Mouse (Mus musculus): ENCODE measurements at regions not wholly inside any gene's neighbourhood (a gene's known extent, or its start where the extent isn't known, plus 50 kb on each side); places are given as distances from the start of the nearest gene placed in this dataset.

- no peak overlapping the region for H3K4me3 ChIP-seq
- H3K27ac ChIP-seq (replicated peaks): no peak overlapping the region
- H3K9me3 ChIP-seq: no peaks in the 10 kb centered on the region
- WGBS: 64% methylated on average over 1 of the region's 1 CpGs
- H3K4me1 ChIP-seq: no peaks in the 10 kb centered on the region
- H3K27me3 ChIP-seq: no peaks in the 10 kb centered on the region
- no peaks in the 10 kb centered on the region for H3K36me3 ChIP-seq
- no peak for ATAC-seq (replicated peaks)
- no peak overlapping the region for H3K4me2 ChIP-seq (replicated peaks)
- H3K9ac ChIP-seq (replicated peaks): no peak overlapping the region
Observed at GRCm38 (mm10) chr8:128239783-128240182, 118.6 kb upstream of the Nrp1 start.

DNA sequence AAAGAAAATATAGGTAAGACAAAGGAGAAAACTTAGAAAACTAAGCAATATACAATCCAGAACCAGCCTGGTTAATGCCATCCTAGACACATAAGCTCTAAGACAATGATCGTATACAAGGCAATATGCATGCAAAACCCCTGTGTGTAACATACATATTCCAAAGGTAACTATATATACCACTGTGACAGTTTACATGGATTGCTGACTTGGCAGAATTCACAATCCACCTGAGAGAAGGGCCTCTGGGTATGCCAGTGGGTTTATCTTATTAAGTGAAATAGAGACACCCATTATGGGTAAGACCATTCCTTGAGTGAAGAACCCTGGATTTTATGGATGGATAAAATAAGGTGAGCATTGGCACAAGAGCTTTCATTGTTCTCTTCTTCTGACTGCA is 117.2 kb upstream of the Nrp1 start:
- no peak for ATAC-seq (replicated peaks)

GRCm38 (mm10) chr8:128242465-128243251 is 115.7 kb upstream of the Nrp1 start:
- H3K9ac ChIP-seq (replicated peaks): no peak overlapping the region
- no peaks in the 10 kb centered on the region for H3K27me3 ChIP-seq
- H3K4me2 ChIP-seq (replicated peaks): no peak overlapping the region
- WGBS: 95% methylated on average over 3 of the region's 3 CpGs
- ATAC-seq (replicated peaks): no peak
- H3K4me3 ChIP-seq: no peak overlapping the region
- no peak overlapping the region for H3K27ac ChIP-seq (replicated peaks)
- H3K9me3 ChIP-seq: no peaks in the 10 kb centered on the region
- H3K4me1 ChIP-seq: no peaks in the 10 kb centered on the region
- no peaks in the 10 kb centered on the region for H3K36me3 ChIP-seq

More for the DNA sequence above, 117.2 kb upstream of the Nrp1 start:
- Histone ChIP-seq H3K4me3 (no peak overlapping the region), H3K9me3 (no peaks in the 10 kb centered on the region), H3K36me3 (no peaks in the 10 kb centered on the region), H3K9ac (replicated peaks) (no peak overlapping the region), H3K27me3 (no peaks in the 10 kb centered on the region), H3K4me1 (no peaks in the 10 kb centered on the region), H3K27ac (replicated peaks) (no peak overlapping the region), H3K4me2 (replicated peaks) (no peak overlapping the region)
- 96% methylated on average over 1 of the region's 1 CpGs for whole genome bisulfite sequencing

- H3K36me3 ChIP-seq: no peaks in the 10 kb centered on the region
- no peaks in the 10 kb centered on the region for H3K9me3 ChIP-seq
- H3K4me3 ChIP-seq: no peak overlapping the region
- H3K4me2 ChIP-seq (replicated peaks): no peak overlapping the region
- no peaks in the 10 kb centered on the region for H3K4me1 ChIP-seq
- no peak for ATAC-seq (replicated peaks)
- H3K9ac ChIP-seq (replicated peaks): no peak overlapping the region
- no peaks in the 10 kb centered on the region for H3K27me3 ChIP-seq
- H3K27ac ChIP-seq (replicated peaks): no peak overlapping the region
- WGBS: 77% methylated on average over 2 of the region's 2 CpGs
Observed at GRCm38 (mm10) chr8:128251723-128252122, 106.7 kb upstream of the Nrp1 start.

DNA sequence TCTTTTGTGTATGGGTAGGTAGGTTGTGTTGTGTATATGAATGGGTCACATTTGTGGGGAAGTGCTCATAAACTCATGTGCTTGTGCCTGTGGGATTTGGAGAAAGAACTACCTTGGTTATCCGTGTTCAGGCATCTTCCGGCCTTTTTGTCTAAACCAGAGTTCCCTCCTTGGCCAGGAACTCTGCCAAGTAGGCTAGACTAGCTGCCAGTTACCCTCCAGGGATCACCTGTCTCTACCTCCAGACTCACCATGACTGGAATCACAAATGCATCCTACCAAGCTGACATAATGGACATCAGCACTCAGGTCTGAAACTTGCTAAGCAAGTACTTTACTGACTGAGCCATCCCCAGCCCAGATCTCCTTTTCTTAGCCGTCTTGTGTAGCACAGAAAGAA is 97.6 kb upstream of the Nrp1 start:
- H3K4me1 ChIP-seq: peaks cover 10% of the 10 kb centered on the region
- H3K4me3 ChIP-seq: no peak overlapping the region
- 73% methylated on average over 3 of the region's 3 CpGs for WGBS
- H3K9ac ChIP-seq (replicated peaks): no peak overlapping the region
- no peaks in the 10 kb centered on the region for H3K27me3 ChIP-seq
- ATAC-seq (replicated peaks): no peak
- H3K9me3 ChIP-seq: no peaks in the 10 kb centered on the region
- no peaks in the 10 kb centered on the region for H3K36me3 ChIP-seq
- no peak overlapping the region for H3K27ac ChIP-seq (replicated peaks)
- no peak overlapping the region for H3K4me2 ChIP-seq (replicated peaks)

- Histone ChIP-seq H3K27me3 (no peaks in the 10 kb centered on the region), H3K9me3 (no peaks in the 10 kb centered on the region), H3K9ac (replicated peaks) (no peak overlapping the region), H3K4me3 (no peak overlapping the region), H3K36me3 (no peaks in the 10 kb centered on the region), H3K4me2 (replicated peaks) (no peak overlapping the region), H3K27ac (replicated peaks) (no peak overlapping the region), H3K4me1 (peaks cover 10% of the 10 kb centered on the region)
- ATAC-seq (replicated peaks): no peak
- WGBS: 79% methylated on average over 3 of the region's 3 CpGs
Observed at GRCm38 (mm10) chr8:128261367-128261766, 97.0 kb upstream of the Nrp1 start.

DNA sequence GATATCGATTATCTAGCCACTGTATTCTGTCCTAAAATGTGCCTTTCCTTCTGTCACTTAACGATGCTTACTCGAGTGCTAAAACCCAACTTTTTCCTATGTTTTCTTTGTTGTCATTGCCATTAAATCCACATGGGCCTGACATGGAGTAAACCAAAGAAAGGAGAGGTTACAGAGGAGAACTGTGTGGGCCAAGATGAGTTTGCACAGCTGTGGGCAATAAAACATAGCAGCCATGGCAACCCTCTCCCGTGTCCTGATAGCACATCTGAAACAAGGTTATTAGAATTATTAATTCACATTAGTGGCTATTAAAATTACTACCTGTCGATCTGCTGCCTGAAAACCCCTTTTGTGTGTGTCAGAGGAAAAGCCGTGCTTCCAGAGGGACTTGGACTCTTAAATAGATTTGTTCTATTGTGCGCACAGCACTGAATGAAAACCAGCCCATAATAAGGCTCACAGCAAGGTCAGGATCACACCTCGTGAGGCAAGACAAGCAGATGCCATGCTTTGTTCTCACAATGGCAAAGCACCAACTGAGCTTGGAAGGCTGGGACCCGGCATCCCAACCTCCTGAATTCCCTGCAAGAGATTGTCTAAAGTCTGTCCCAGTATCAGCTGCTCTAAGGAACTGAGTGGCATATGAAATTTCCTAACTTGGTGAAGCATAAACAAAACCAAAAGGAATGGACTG is 95.0 kb upstream of the Nrp1 start:
- H3K27ac ChIP-seq (replicated peaks): peak overlapping the region; percentile 13

DNA sequence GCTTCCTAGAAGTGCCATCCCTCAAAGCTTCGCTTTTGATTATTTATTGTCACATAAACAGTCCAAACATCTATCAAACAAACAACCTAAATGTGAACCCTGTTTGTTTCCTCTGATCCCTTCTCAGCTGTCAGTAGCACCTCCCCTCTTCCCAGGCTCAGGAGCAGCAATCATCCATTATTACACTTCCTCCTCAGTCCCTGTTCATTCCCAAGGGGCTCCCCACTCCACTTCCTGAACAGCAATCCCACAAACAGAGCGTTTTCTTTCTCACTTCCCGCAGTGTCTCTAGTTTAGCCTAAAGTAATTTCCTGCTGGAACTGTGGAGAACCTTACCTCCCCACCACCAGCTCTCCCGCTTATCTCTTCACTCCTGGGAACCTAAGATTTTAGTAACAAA is 91.1 kb upstream of the Nrp1 start:
- 72% methylated on average over 4 of the region's 4 CpGs for WGBS
- H3K27me3 ChIP-seq: no peaks in the 10 kb centered on the region
- H3K9ac ChIP-seq (replicated peaks): no peak overlapping the region
- no peak overlapping the region for H3K4me2 ChIP-seq (replicated peaks)
- H3K27ac ChIP-seq (replicated peaks): no peak overlapping the region
- no peaks in the 10 kb centered on the region for H3K9me3 ChIP-seq
- H3K36me3 ChIP-seq: no peaks in the 10 kb centered on the region
- no peak for ATAC-seq (replicated peaks)
- H3K4me3 ChIP-seq: no peak overlapping the region
- peaks cover 10% of the 10 kb centered on the region for H3K4me1 ChIP-seq

More for the DNA sequence above, 95.0 kb upstream of the Nrp1 start:
- no peak overlapping the region for H3K9ac ChIP-seq (replicated peaks)
- H3K4me1 ChIP-seq: peaks cover 10% of the 10 kb centered on the region
- ATAC-seq (replicated peaks): peak; percentile 63
- WGBS: 19% methylated on average over 9 of the region's 9 CpGs
- no peak overlapping the region for H3K4me3 ChIP-seq
- H3K9me3 ChIP-seq: no peaks in the 10 kb centered on the region
- H3K36me3 ChIP-seq: no peaks in the 10 kb centered on the region
- H3K27me3 ChIP-seq: no peaks in the 10 kb centered on the region
- no peak overlapping the region for H3K4me2 ChIP-seq (replicated peaks)

GRCm38 (mm10) chr8:128268010-128268409 is 90.4 kb upstream of the Nrp1 start:
- Histone ChIP-seq H3K36me3 (no peaks in the 10 kb centered on the region), H3K27me3 (no peaks in the 10 kb centered on the region), H3K4me3 (no peak overlapping the region), H3K27ac (replicated peaks) (no peak overlapping the region), H3K4me2 (replicated peaks) (no peak overlapping the region), H3K9ac (replicated peaks) (no peak overlapping the region), H3K4me1 (peaks cover 10% of the 10 kb centered on the region), H3K9me3 (no peaks in the 10 kb centered on the region)
- 84% methylated on average over 3 of the region's 3 CpGs for WGBS
- ATAC-seq (replicated peaks): no peak

DNA sequence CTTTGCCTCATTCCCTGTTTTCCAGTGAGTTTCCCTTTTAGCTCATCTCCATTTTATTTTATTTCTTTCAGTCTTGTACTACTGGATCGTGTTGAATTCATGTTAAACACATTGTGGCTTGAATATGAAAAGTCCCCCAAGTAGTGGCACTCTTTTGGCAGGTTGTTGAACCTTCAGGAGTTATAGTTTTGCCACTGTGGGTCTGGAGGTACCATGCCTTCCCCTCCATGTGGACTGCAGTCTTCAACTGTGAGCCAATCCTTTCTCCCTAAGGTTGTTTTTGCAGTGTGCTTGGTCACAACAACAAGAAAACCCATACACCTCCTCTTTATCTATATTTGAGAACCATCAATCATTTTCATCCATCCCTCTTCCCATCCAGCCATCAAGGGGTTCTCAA is 88.9 kb upstream of the Nrp1 start:
- Histone ChIP-seq H3K4me3 (no peak overlapping the region), H3K36me3 (no peaks in the 10 kb centered on the region), H3K4me2 (replicated peaks) (no peak overlapping the region), H3K27ac (replicated peaks) (no peak overlapping the region), H3K9me3 (no peaks in the 10 kb centered on the region), H3K27me3 (no peaks in the 10 kb centered on the region), H3K9ac (replicated peaks) (no peak overlapping the region), H3K4me1 (no peaks in the 10 kb centered on the region)
- 83% methylated on average over 1 of the region's 1 CpGs for WGBS
- no peak for ATAC-seq (replicated peaks)

DNA sequence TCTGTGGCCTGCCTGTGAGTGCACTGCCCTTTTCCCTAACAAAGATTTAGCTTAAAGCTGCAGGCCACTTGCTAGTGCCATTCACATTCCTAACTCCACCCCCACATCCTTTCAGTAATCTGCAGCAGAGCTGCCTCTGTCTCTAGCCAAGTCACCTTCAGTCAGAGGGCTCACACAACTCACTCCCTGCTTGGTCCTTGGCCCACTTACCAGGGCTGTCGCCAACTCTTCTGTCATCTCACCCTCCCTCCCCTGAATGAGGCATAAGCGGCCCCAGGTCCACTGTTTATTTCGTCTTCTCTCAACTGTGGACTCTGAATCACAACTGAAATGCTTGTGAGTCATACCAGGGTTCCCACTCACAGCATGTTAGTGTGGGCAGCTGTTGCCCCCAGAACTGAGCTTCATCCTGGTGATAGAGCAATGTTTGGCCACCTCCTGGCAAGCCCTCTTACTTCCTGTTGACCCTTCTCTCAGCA is 85.5 kb upstream of the Nrp1 start:
- no peak overlapping the region for H3K4me2 ChIP-seq (replicated peaks)
- H3K36me3 ChIP-seq: no peaks in the 10 kb centered on the region
- H3K9ac ChIP-seq (replicated peaks): no peak overlapping the region
- H3K9me3 ChIP-seq: no peaks in the 10 kb centered on the region
- no peak overlapping the region for H3K4me3 ChIP-seq
- no peaks in the 10 kb centered on the region for H3K4me1 ChIP-seq
- no peak overlapping the region for H3K27ac ChIP-seq (replicated peaks)
- no peaks in the 10 kb centered on the region for H3K27me3 ChIP-seq
- no peak for ATAC-seq (replicated peaks)
- 22% methylated on average over 3 of the region's 3 CpGs for WGBS

GRCm38 (mm10) chr8:128276475-128276874 is 81.9 kb upstream of the Nrp1 start:
- H3K4me2 ChIP-seq (replicated peaks): no peak overlapping the region
- H3K9ac ChIP-seq (replicated peaks): no peak overlapping the region
- no peaks in the 10 kb centered on the region for H3K36me3 ChIP-seq
- no peak for ATAC-seq (replicated peaks)
- H3K27me3 ChIP-seq: no peaks in the 10 kb centered on the region
- no peaks in the 10 kb centered on the region for H3K4me1 ChIP-seq
- H3K4me3 ChIP-seq: no peak overlapping the region
- no peaks in the 10 kb centered on the region for H3K9me3 ChIP-seq
- WGBS: 91% methylated on average over 1 of the region's 1 CpGs
- H3K27ac ChIP-seq (replicated peaks): no peak overlapping the region
